Mouse (Mus musculus): Measurements from ENCODE around the gene Agpat3.

GRCm38 (mm10) chr10:78351564-78351886 lies 764 bp downstream of the Agpat3 start:
- no peak for TF ChIP-seq CTCF (IDR thresholded peaks at IDR 0.05; ENCODE audit: control insufficient read depth, insufficient read depth, low read length)
- no peak for TF ChIP-seq POLR2A (IDR thresholded peaks at IDR 0.05; ENCODE audit: borderline replicate concordance, control insufficient read depth, low read depth, low read length)
